17 mouse cellular contexts compared by ENCODE assay signal in genomic region chr9:66864708-66865107, GRCm38 (mm10). TPM values are rescaled to one million over a fixed set of nuclear protein-coding genes. Genes with fewer than 3 reads are reported as not detected.
A peak's percentile ranks its signal among the peaks of the same experiment; 100 is the strongest.
DNase-seq lines count a peak whose midpoint lies in the region; ATAC-seq lines count a peak whose summit lies in the region.
"Had no signal": no experiment of that assay in that cellular context is flagged by ENCODE, and none has a peak within 500 bp of the region (broad histone marks: within the 10 kb centered on the region; RNA-seq: fewer than 3 reads in every experiment).

No protein-coding gene starts in this region.

- no peak for DNase-seq in heart, adult 9 months (ENCODE audit: low spot score in 2 of 2)
- DNase-seq in limb, embryonic 10.5 days (ENCODE audit: low spot score), result no peak
- DNase-seq in embryonic facial prominence, embryonic 10.5 days (ENCODE audit: low spot score), result no peak
- DNase-seq in testis, postnatal 10 days (ENCODE audit: low spot score), result no peak
- no peak for DNase-seq in urinary bladder, postnatal 10 days (ENCODE audit: low spot score)
- DNase-seq: B cell, adult 2 months; cerebellum, adult 11-12 months; heart, adult 2 months; heart, postnatal 14 days; lung, postnatal 36 days; right cerebral cortex, postnatal 25 days had no signal

- H3K36me3 ChIP-seq in heart, embryonic 13.5 days, result peaks cover 15% of the 10 kb centered on the region
- H3K36me3 ChIP-seq in limb, embryonic 15.5 days, result peaks cover 10% of the 10 kb centered on the region; the same call in 1 of the 2 replicates
- H3K36me3 ChIP-seq in limb, embryonic 10.5 days, result peaks cover 13% of the 10 kb centered on the region
- peaks cover 16% of the 10 kb centered on the region for H3K36me3 ChIP-seq in embryonic facial prominence, embryonic 10.5 days (replicated peaks)
- peaks cover 7% of the 10 kb centered on the region for H3K36me3 ChIP-seq in forebrain, embryonic 13.5 days (ENCODE audit: poor library complexity, severe bottlenecking)

- H3K4me1 ChIP-seq in heart, embryonic 13.5 days, result peaks cover 32% of the 10 kb centered on the region
- H3K4me1 ChIP-seq in limb, embryonic 15.5 days, result peaks cover 18% of the 10 kb centered on the region
- peaks cover 7% of the 10 kb centered on the region; the same call in 1 of the 2 replicates for H3K4me1 ChIP-seq in limb, embryonic 10.5 days
- H3K4me1 ChIP-seq in embryonic facial prominence, embryonic 10.5 days, result peaks cover 30% of the 10 kb centered on the region
- peaks cover 47% of the 10 kb centered on the region for H3K4me1 ChIP-seq in forebrain, embryonic 13.5 days

- no peak overlapping the region for H3K4me2 ChIP-seq in heart, embryonic 13.5 days
- H3K4me2 ChIP-seq in limb, embryonic 15.5 days, result no peak overlapping the region
- no peak overlapping the region for H3K4me2 ChIP-seq in forebrain, embryonic 13.5 days
- H3K4me2 ChIP-seq: embryonic facial prominence, embryonic 12.5 days; liver, embryonic 15.5 days; midbrain, embryonic 13.5 days had no signal

- no peaks in the 10 kb centered on the region for H3K9me3 ChIP-seq in heart, embryonic 13.5 days
- no peaks in the 10 kb centered on the region for H3K9me3 ChIP-seq in limb, embryonic 15.5 days
- H3K9me3 ChIP-seq in limb, embryonic 10.5 days (replicated peaks), result no peaks in the 10 kb centered on the region
- H3K9me3 ChIP-seq in embryonic facial prominence, embryonic 10.5 days, result no peaks in the 10 kb centered on the region
- H3K9me3 ChIP-seq in forebrain, embryonic 13.5 days (replicated peaks), result no peaks in the 10 kb centered on the region
- H3K9me3 ChIP-seq: embryonic facial prominence, embryonic 12.5 days; liver, embryonic 15.5 days; midbrain, embryonic 13.5 days had no signal

- no peak for ATAC-seq in heart, embryonic 13.5 days (ENCODE audit: extremely low read depth, insufficient number of reproducible peaks, low FRiP score, low TSS enrichment)
- ATAC-seq in limb, embryonic 15.5 days (ENCODE audit: insufficient number of reproducible peaks, low FRiP score, low TSS enrichment, low read depth), result no peak
- no peak for ATAC-seq in forebrain, embryonic 13.5 days
- ATAC-seq: midbrain, embryonic 13.5 days had no signal

- no peaks in the 10 kb centered on the region for H3K27me3 ChIP-seq in heart, embryonic 13.5 days (replicated peaks)
- H3K27me3 ChIP-seq in limb, embryonic 15.5 days, result no peaks in the 10 kb centered on the region
- H3K27me3 ChIP-seq in limb, embryonic 10.5 days (ENCODE audit: low read depth, poor library complexity, severe bottlenecking), result no peaks in the 10 kb centered on the region
- H3K27me3 ChIP-seq in embryonic facial prominence, embryonic 10.5 days (replicated peaks; ENCODE audit: low read depth, poor library complexity, severe bottlenecking), result no peaks in the 10 kb centered on the region
- no peaks in the 10 kb centered on the region for H3K27me3 ChIP-seq in forebrain, embryonic 13.5 days
- H3K27me3 ChIP-seq: embryonic facial prominence, embryonic 12.5 days; liver, embryonic 15.5 days; midbrain, embryonic 13.5 days had no signal

- 80% methylated on average over 3 of the region's 3 CpGs for WGBS in heart, embryonic 13.5 days
- WGBS in limb, embryonic 15.5 days, result 59% methylated on average over 3 of the region's 3 CpGs
- WGBS in limb, embryonic 10.5 days, result 75% methylated on average over 3 of the region's 3 CpGs
- 72% methylated on average over 3 of the region's 3 CpGs for WGBS in embryonic facial prominence, embryonic 10.5 days
- WGBS in forebrain, embryonic 13.5 days, result 57% methylated on average over 3 of the region's 3 CpGs

- H3K4me3 ChIP-seq in heart, embryonic 13.5 days, result no peak overlapping the region
- no peak overlapping the region for H3K4me3 ChIP-seq in limb, embryonic 15.5 days
- no peak overlapping the region for H3K4me3 ChIP-seq in limb, embryonic 10.5 days
- no peak overlapping the region for H3K4me3 ChIP-seq in embryonic facial prominence, embryonic 10.5 days
- H3K4me3 ChIP-seq in forebrain, embryonic 13.5 days, result no peak overlapping the region
- H3K4me3 ChIP-seq: embryonic facial prominence, embryonic 12.5 days; heart, adult 2 months; liver, embryonic 15.5 days; midbrain, embryonic 13.5 days had no signal

- 0 out of 2 replicates have a peak overlapping the region, but pooled peaks have one; percentile 70 for H3K27ac ChIP-seq in heart, embryonic 13.5 days (replicated peaks)
- H3K27ac ChIP-seq in limb, embryonic 15.5 days, result peak overlapping the region; percentile 72; the same call in 1 of the 2 replicates
- no peak overlapping the region for H3K27ac ChIP-seq in limb, embryonic 10.5 days
- peak overlapping the region; percentile 65; the same call in 1 of the 2 replicates for H3K27ac ChIP-seq in embryonic facial prominence, embryonic 10.5 days (replicated peaks)
- H3K27ac ChIP-seq in forebrain, embryonic 13.5 days, result peak overlapping the region; percentile 83; the same call in 1 of the 2 replicates
- H3K27ac ChIP-seq: embryonic facial prominence, embryonic 12.5 days; liver, embryonic 15.5 days; midbrain, embryonic 13.5 days had no signal

- no peak overlapping the region for H3K9ac ChIP-seq in heart, embryonic 13.5 days
- no peak overlapping the region for H3K9ac ChIP-seq in limb, embryonic 15.5 days
- no peak overlapping the region for H3K9ac ChIP-seq in forebrain, embryonic 13.5 days
- H3K9ac ChIP-seq: embryonic facial prominence, embryonic 12.5 days; liver, embryonic 15.5 days; midbrain, embryonic 13.5 days had no signal

RNA-seq across cellular contexts. Expression of gene Aph1c, which starts 30.2 kb away (rescaled TPM):
- polyA plus RNA-seq in heart, embryonic 13.5 days (2015; fragmentation: Nextera tagmentation; extraction: Ambion mirVana), result 1.7 and 1.8 TPM in 2 replicates
- polyA plus RNA-seq in limb, embryonic 15.5 days (2015; fragmentation: Nextera tagmentation; extraction: Ambion mirVana), result 3.8 and 4.8 TPM in 2 replicates
- polyA plus RNA-seq in limb, embryonic 10.5 days (2016; fragmentation: Nextera tagmentation; extraction: Ambion mirVana), result 1.1 and 1.5 TPM in 2 replicates
- polyA plus RNA-seq in embryonic facial prominence, embryonic 10.5 days (2016; fragmentation: Nextera tagmentation; extraction: Ambion mirVana), result 1.7 and 1.8 TPM in 2 replicates
- polyA plus RNA-seq in forebrain, embryonic 13.5 days (2015; fragmentation: Nextera tagmentation; extraction: Ambion mirVana), result 1.4 and 2.9 TPM in 2 replicates

RNA-seq across cellular contexts. Expression of gene Rab8b, which starts 54.8 kb away (rescaled TPM):
- polyA plus RNA-seq in heart, embryonic 13.5 days (2015; fragmentation: Nextera tagmentation; extraction: Ambion mirVana), result 15.1 and 17.1 TPM in 2 replicates
- polyA plus RNA-seq in limb, embryonic 15.5 days (2015; fragmentation: Nextera tagmentation; extraction: Ambion mirVana), result 25.9 and 27.3 TPM in 2 replicates
- 14.3 and 14.9 TPM in 2 replicates for polyA plus RNA-seq in limb, embryonic 10.5 days (2016; fragmentation: Nextera tagmentation; extraction: Ambion mirVana)
- 21.4 and 23.9 TPM in 2 replicates for polyA plus RNA-seq in embryonic facial prominence, embryonic 10.5 days (2016; fragmentation: Nextera tagmentation; extraction: Ambion mirVana)
- polyA plus RNA-seq in forebrain, embryonic 13.5 days (2015; fragmentation: Nextera tagmentation; extraction: Ambion mirVana), result 41.0 and 43.8 TPM in 2 replicates
